Mouse (Mus musculus) testis, adult 2 months (tissue): Measurements from ENCODE around the gene Eif2s1. TPM values are rescaled to one million over a fixed set of nuclear protein-coding genes. Genes with fewer than 3 reads are reported as not detected.

Source experiments
- H3K27ac ChIP-seq: fragments of 200-500 bp; 2 replicates; pipeline ENCODE4 v1.5.1; 2012; ENCODE audit warnings: low read depth, low read length; ENCODE audit not compliant: control insufficient read depth, insufficient read depth
- H3K27me3 ChIP-seq: fragments of 200-500 bp; 2 replicates; pipeline ENCODE4 v1.6.1; 2012; ENCODE audit warnings: mild to moderate bottlenecking, low read length, moderate library complexity; ENCODE audit not compliant: control insufficient read depth, insufficient read depth
- H3K36me3 ChIP-seq: fragments of 200-500 bp; 2 replicates; pipeline ENCODE4 v1.6.1; 2012; ENCODE audit warnings: mild to moderate bottlenecking, low read length; ENCODE audit not compliant: control insufficient read depth, insufficient read depth
- H3K4me1 ChIP-seq: fragments of 200-500 bp; 2 replicates; pipeline ENCODE4 v1.6.1; 2012; ENCODE audit warnings: low read length; ENCODE audit not compliant: control insufficient read depth, insufficient read depth
- H3K4me3 ChIP-seq: fragments of 200-500 bp; 2 replicates; pipeline ENCODE4 v1.5.1; 2012; ENCODE audit warnings: low read depth, mild to moderate bottlenecking, low read length, moderate library complexity, mixed read lengths; ENCODE audit not compliant: control insufficient read depth
- CTCF ChIP-seq: fragments of 200-500 bp; IDR thresholded peaks from 2 replicates; pipeline ENCODE4 v1.5.1; 2012; ENCODE audit warnings: low read depth, mild to moderate bottlenecking, inconsistent platforms, low read length, moderate library complexity; ENCODE audit not compliant: control insufficient read depth, insufficient read depth, insufficient replicate concordance
- POLR2A ChIP-seq: fragments of 200-500 bp; IDR thresholded peaks from 2 replicates; pipeline ENCODE4 v1.6.1; 2012; ENCODE audit warnings: low read depth, mild to moderate bottlenecking, inconsistent platforms, low read length, moderate library complexity; ENCODE audit not compliant: control insufficient read depth
- polyA plus RNA-seq: library from polyadenylated mRNA; depleted of rRNA; stranded (reverse); fragments of >200 nt; gene quantifications from 2 replicates; pipeline ENCODE4 v1.2.3, GENCODE M21; 2012; rRNA removed

Gene Eif2s1
- polyA plus RNA-seq, 1 experiment, result 45.0 TPM

DNA sequence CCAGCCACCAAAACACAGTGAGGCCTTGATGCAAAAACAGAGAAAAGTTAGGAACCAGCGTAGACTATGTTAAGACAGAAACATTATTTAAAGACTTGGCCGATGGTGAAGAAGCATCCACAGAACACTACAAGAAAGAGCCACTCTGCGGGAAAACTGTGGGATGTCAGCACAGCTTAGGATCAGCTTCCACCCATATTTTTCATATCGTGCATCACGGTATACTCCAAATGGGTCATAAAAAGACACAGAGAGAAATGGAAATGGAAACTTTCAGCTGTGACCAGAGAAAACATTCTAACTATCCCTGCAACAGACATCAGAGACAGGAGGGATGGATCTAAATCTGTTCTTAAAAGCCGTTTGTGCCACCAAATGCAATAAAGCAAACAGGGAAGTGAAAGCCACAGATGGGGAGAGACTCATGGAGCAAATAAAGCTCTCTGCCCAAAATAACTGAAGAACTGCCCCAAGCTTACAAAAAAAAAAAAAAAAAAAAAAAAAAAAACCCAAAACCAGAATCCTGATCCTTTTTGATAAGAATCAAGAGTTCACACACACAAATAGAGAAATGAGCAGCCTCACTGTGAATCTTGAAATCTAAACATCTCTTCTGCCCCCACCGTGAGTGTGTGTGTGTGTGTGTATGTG lies 62.0 kb downstream of the Eif2s1 start:
- no peaks in the 10 kb centered on the region for H3K36me3 ChIP-seq
- H3K4me1 ChIP-seq, result no peaks in the 10 kb centered on the region; the same call in 1 of the 2 replicates
- H3K27me3 ChIP-seq, result no peaks in the 10 kb centered on the region
- H3K4me3 ChIP-seq, result no peak overlapping the region
- TF ChIP-seq CTCF (no peak), POLR2A (no peak)
- no peak overlapping the region for H3K27ac ChIP-seq

DNA sequence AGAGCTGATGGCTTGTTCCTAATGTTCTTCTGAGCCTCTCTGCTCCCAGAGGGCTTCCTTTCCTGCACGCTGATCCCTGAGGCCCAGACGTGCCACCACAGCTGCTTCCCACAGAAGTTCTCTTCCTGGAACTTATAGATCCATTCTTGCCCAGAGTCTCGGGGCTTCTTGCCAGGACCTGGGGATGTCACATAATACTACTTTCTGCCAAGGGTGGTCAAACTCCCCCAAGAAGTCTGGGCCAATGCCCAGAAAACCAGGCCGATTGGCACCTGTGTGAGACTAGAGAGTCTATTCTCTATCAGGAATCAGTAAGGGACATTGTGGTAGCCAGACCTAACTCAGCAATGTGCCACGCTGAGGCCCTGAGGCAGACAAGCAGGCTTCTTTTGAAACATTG lies 65.7 kb downstream of the Eif2s1 start:
- Histone ChIP-seq H3K27ac (no peak overlapping the region), H3K4me3 (no peak overlapping the region), H3K36me3 (no peaks in the 10 kb centered on the region), H3K4me1 (no peaks in the 10 kb centered on the region), H3K27me3 (no peaks in the 10 kb centered on the region)
- no peak for TF ChIP-seq CTCF
- no peak for TF ChIP-seq POLR2A

DNA sequence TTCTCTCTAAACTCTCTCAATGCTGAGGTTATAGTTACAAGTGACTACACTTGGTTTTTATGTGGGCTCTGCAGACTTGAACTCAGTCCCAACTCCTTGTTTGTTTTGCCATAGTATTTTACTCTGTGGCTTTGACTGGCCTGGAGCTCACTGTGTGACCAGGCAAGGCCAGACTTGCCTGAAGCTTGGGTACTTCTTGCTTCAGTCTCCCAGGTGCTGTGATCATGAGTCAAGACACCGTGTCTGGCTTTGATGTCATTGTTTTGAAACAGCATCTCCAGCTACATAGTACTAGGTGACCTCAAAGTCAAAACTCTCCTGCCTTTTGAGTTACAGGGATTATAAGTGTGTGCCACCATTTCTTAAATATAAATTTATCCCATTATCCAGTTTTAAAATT lies 68.3 kb downstream of the Eif2s1 start:
- TF ChIP-seq POLR2A, result no peak
- no peak for TF ChIP-seq CTCF
- H3K4me3 ChIP-seq, result no peak overlapping the region
- no peaks in the 10 kb centered on the region for H3K36me3 ChIP-seq
- H3K27me3 ChIP-seq, result no peaks in the 10 kb centered on the region
- no peak overlapping the region for H3K27ac ChIP-seq
- no peaks in the 10 kb centered on the region for H3K4me1 ChIP-seq

DNA sequence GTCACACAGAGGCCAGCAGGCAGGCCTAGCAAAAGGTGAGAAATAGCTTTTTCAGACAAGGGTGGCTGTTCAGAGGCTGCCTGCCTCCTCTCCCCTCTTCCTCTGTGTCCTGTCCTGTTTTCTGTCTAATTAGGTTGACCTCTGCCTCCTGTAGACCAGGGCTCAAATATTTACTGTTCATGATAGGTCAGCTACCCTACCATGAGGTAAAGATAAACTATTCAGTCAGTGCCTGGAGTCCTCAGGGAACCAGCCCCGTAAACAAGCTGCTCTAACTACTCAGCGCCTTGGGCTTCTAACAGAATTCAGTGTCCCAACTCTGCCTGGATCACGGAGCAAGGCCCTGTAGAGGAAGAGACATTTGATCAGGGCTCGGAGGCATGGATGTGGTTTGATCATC lies 74.9 kb downstream of the Eif2s1 start:
- no peak overlapping the region for H3K4me3 ChIP-seq
- no peaks in the 10 kb centered on the region for H3K27me3 ChIP-seq
- H3K36me3 ChIP-seq, result no peaks in the 10 kb centered on the region
- no peak for TF ChIP-seq CTCF
- no peak for TF ChIP-seq POLR2A
- H3K4me1 ChIP-seq, result no peaks in the 10 kb centered on the region
- no peak overlapping the region for H3K27ac ChIP-seq

Other genes starting within 250 kb of the Eif2s1 start
- 370 and 460 TPM in 2 replicates for gene Fam71d, start 170.3 kb upstream of the Eif2s1 start, polyA plus RNA-seq
- gene Mpp5, start 112.9 kb upstream of the Eif2s1 start, polyA plus RNA-seq, result 5.7 and 7.5 TPM in 2 replicates
- gene Atp6v1d, start 181 bp upstream of the Eif2s1 start, polyA plus RNA-seq, result 31.8 and 38.5 TPM in 2 replicates
- 0.22 and 0.36 TPM in 2 replicates for gene Plek2, start 45.1 kb downstream of the Eif2s1 start, polyA plus RNA-seq
- gene Tmem229b, start 145.8 kb downstream of the Eif2s1 start, polyA plus RNA-seq, result 2.3 and 2.6 TPM in 2 replicates
- 2.7 and 3.3 TPM in 2 replicates for gene Plekhh1, start 167.3 kb downstream of the Eif2s1 start, polyA plus RNA-seq
- gene Pigh, start 227.8 kb downstream of the Eif2s1 start, polyA plus RNA-seq, result 6.0 and 6.8 TPM in 2 replicates